ENCODE assay signal across 13 mouse cellular contexts in genomic region chr12:117412779-117413505, GRCm38 (mm10).
DNase-seq lines count a peak whose midpoint lies in the region; ATAC-seq and TF ChIP-seq lines count a peak whose summit lies in the region.
"Had no signal": no experiment of that assay in that cellular context is flagged by ENCODE, and none has a peak within 500 bp of the region (broad histone marks: within the 10 kb centered on the region; RNA-seq: fewer than 3 reads in every experiment).

No protein-coding gene starts in this region.

- no peak overlapping the region for H3K9ac ChIP-seq in neural tube, embryonic 12.5 days
- H3K9ac ChIP-seq in hindbrain, postnatal 0 days (replicated peaks; ENCODE audit: low read length) = no peak overlapping the region
- no peak overlapping the region for H3K9ac ChIP-seq in neural tube, embryonic 15.5 days (replicated peaks)
- H3K9ac ChIP-seq: hindbrain, embryonic 15.5 days; neural tube, embryonic 13.5 days had no signal

- no peak overlapping the region for H3K4me3 ChIP-seq in heart, embryonic 10.5 days
- H3K4me3 ChIP-seq in neural tube, embryonic 12.5 days = no peak overlapping the region
- H3K4me3 ChIP-seq in hindbrain, postnatal 0 days (ENCODE audit: low read length) = no peak overlapping the region
- H3K4me3 ChIP-seq in neural tube, embryonic 15.5 days (replicated peaks) = no peak overlapping the region
- H3K4me3 ChIP-seq: hindbrain, embryonic 15.5 days; left cerebral cortex, adult 2 months; neural tube, embryonic 13.5 days had no signal

- no peak for TF ChIP-seq CTCF in hindbrain, postnatal 0 days (IDR thresholded peaks at IDR 0.05; ENCODE audit: low read depth)

- ATAC-seq in neural tube, embryonic 12.5 days (ENCODE audit: low FRiP score, low read depth) = 0 out of 2 replicates have a peak, but pooled peaks have one; percentile 21
- ATAC-seq in hindbrain, postnatal 0 days = 0 out of 2 replicates have a peak, but pooled peaks have one; percentile 35
- peak; percentile 28; the same call in 1 of the 2 replicates for ATAC-seq in neural tube, embryonic 15.5 days (ENCODE audit: low FRiP score)

- 28% methylated on average over 2 of the region's 2 CpGs for WGBS in heart, embryonic 10.5 days
- WGBS in neural tube, embryonic 12.5 days = 59% methylated on average over 2 of the region's 2 CpGs
- WGBS in hindbrain, postnatal 0 days = 63% methylated on average over 2 of the region's 2 CpGs
- WGBS in neural tube, embryonic 15.5 days = 78% methylated on average over 2 of the region's 2 CpGs

- no peaks in the 10 kb centered on the region for H3K9me3 ChIP-seq in heart, embryonic 10.5 days
- H3K9me3 ChIP-seq in neural tube, embryonic 12.5 days = no peaks in the 10 kb centered on the region
- H3K9me3 ChIP-seq in hindbrain, postnatal 0 days (ENCODE audit: low read length) = no peaks in the 10 kb centered on the region
- H3K9me3 ChIP-seq in neural tube, embryonic 15.5 days (replicated peaks) = no peaks in the 10 kb centered on the region
- H3K9me3 ChIP-seq: hindbrain, embryonic 15.5 days; neural tube, embryonic 13.5 days had no signal

- H3K27ac ChIP-seq in heart, embryonic 10.5 days = no peak overlapping the region
- no peak overlapping the region for H3K27ac ChIP-seq in neural tube, embryonic 12.5 days
- no peak overlapping the region for H3K27ac ChIP-seq in hindbrain, postnatal 0 days
- H3K27ac ChIP-seq in neural tube, embryonic 15.5 days (replicated peaks) = no peak overlapping the region
- H3K27ac ChIP-seq: hindbrain, embryonic 15.5 days; left cerebral cortex, adult 2 months; neural tube, embryonic 13.5 days had no signal

- DNase-seq in heart, adult 11 months = peak; percentile 43
- DNase-seq in heart, embryonic 10.5 days (ENCODE audit: low spot score) = no peak
- no peak for DNase-seq in neural tube, embryonic 10.5 days (ENCODE audit: extremely low spot score, low spot score)
- DNase-seq in hindbrain, postnatal 0 days (ENCODE audit: low spot score) = no peak
- DNase-seq in spleen, postnatal 4 days (ENCODE audit: low spot score in 2 of 2) = no peak
- no peak for DNase-seq in gastrocnemius, postnatal 10 days
- DNase-seq: B cell, adult 2 months; liver had no signal

- H3K36me3 ChIP-seq in heart, embryonic 10.5 days = no peaks in the 10 kb centered on the region
- H3K36me3 ChIP-seq in neural tube, embryonic 12.5 days = no peaks in the 10 kb centered on the region
- H3K36me3 ChIP-seq in hindbrain, postnatal 0 days (ENCODE audit: insufficient read depth, low read length) = no peaks in the 10 kb centered on the region
- H3K36me3 ChIP-seq in neural tube, embryonic 15.5 days = no peaks in the 10 kb centered on the region
- H3K36me3 ChIP-seq: hindbrain, embryonic 15.5 days; neural tube, embryonic 13.5 days had no signal

- H3K4me2 ChIP-seq in neural tube, embryonic 12.5 days (replicated peaks) = no peak overlapping the region
- no peak overlapping the region for H3K4me2 ChIP-seq in hindbrain, postnatal 0 days (ENCODE audit: low read depth, low read length)
- no peak overlapping the region for H3K4me2 ChIP-seq in neural tube, embryonic 15.5 days
- H3K4me2 ChIP-seq: hindbrain, embryonic 15.5 days; neural tube, embryonic 13.5 days had no signal

- H3K4me1 ChIP-seq in heart, embryonic 10.5 days = peaks cover 22% of the 10 kb centered on the region; the same call in 1 of the 2 replicates
- H3K4me1 ChIP-seq in neural tube, embryonic 12.5 days = peaks cover 6% of the 10 kb centered on the region; the same call in 1 of the 2 replicates
- no peaks in the 10 kb centered on the region; the same call in none of the 2 replicates for H3K4me1 ChIP-seq in hindbrain, postnatal 0 days (ENCODE audit: insufficient read depth, low read length)
- peaks cover 5% of the 10 kb centered on the region; the same call in 1 of the 2 replicates for H3K4me1 ChIP-seq in neural tube, embryonic 15.5 days

- no peaks in the 10 kb centered on the region for H3K27me3 ChIP-seq in heart, embryonic 10.5 days (ENCODE audit: insufficient read depth, poor library complexity, severe bottlenecking)
- no peaks in the 10 kb centered on the region for H3K27me3 ChIP-seq in neural tube, embryonic 12.5 days (replicated peaks)
- H3K27me3 ChIP-seq in hindbrain, postnatal 0 days (ENCODE audit: insufficient read depth, low read length) = no peaks in the 10 kb centered on the region
- H3K27me3 ChIP-seq in neural tube, embryonic 15.5 days (replicated peaks) = no peaks in the 10 kb centered on the region
- H3K27me3 ChIP-seq: hindbrain, embryonic 15.5 days; neural tube, embryonic 13.5 days had no signal
